Comparison of ENCODE assay signal across 8 mouse cellular contexts in genomic region chr11:116490232-116491107, GRCm38 (mm10). TPM values are rescaled to one million over a fixed set of nuclear protein-coding genes. Genes with fewer than 3 reads are reported as not detected.
DNase-seq lines count a peak whose midpoint lies in the region; ATAC-seq and TF ChIP-seq lines count a peak whose summit lies in the region.

No protein-coding gene starts in this region.

- H3K4me2 ChIP-seq in forebrain, embryonic 12.5 days, result peak overlapping the region; percentile 75
- H3K4me2 ChIP-seq in heart, postnatal 0 days (ENCODE audit: low read depth, low read length), result peak overlapping the region; percentile 94
- H3K4me2 ChIP-seq in liver, embryonic 15.5 days, result peak overlapping the region; percentile 99
- peak overlapping the region; percentile 60 for H3K4me2 ChIP-seq in neural tube, embryonic 11.5 days (ENCODE audit: low read depth)
- H3K4me2 ChIP-seq in stomach, embryonic 16.5 days (ENCODE audit: low read depth, low read length), result peak overlapping the region; percentile 65

- H3K27ac ChIP-seq in ES-Bruce4 (ENCODE audit: insufficient read depth, low read length), result peak overlapping the region; percentile 58
- peak overlapping the region; percentile 95 for H3K27ac ChIP-seq in forebrain, embryonic 12.5 days
- peak overlapping the region; percentile 90 for H3K27ac ChIP-seq in heart, postnatal 0 days (ENCODE audit: low read depth)
- H3K27ac ChIP-seq in liver, embryonic 15.5 days (replicated peaks), result peak overlapping the region; percentile 83
- peak overlapping the region; percentile 89 for H3K27ac ChIP-seq in neural tube, embryonic 11.5 days (ENCODE audit: low read depth, low read length)
- peak overlapping the region; percentile 95 for H3K27ac ChIP-seq in stomach, embryonic 16.5 days (ENCODE audit: low read length)

- H3K4me1 ChIP-seq in ES-Bruce4 (ENCODE audit: control insufficient read depth, insufficient read depth, low read length), result no peaks in the 10 kb centered on the region
- H3K4me1 ChIP-seq in forebrain, embryonic 12.5 days, result peaks cover 19% of the 10 kb centered on the region
- H3K4me1 ChIP-seq in heart, postnatal 0 days (ENCODE audit: control insufficient read depth, insufficient read depth), result 0 out of 2 replicates have a peak, but pooled peaks cover 7% of the 10 kb centered on the region
- peaks cover 36% of the 10 kb centered on the region for H3K4me1 ChIP-seq in liver, embryonic 15.5 days (replicated peaks)
- H3K4me1 ChIP-seq in neural tube, embryonic 11.5 days (ENCODE audit: control insufficient read depth, insufficient read depth, low read length), result peaks cover 7% of the 10 kb centered on the region
- H3K4me1 ChIP-seq in stomach, embryonic 16.5 days (ENCODE audit: control insufficient read depth, insufficient read depth, low read length), result peaks cover 26% of the 10 kb centered on the region

- peak; percentile 89 for DNase-seq in c-Kit-positive CD71-positive TER-119-positive erythroid progenitor cells, embryonic 14.5 days (ENCODE audit: low spot score)
- peak; percentile 85 for DNase-seq in heart, postnatal 0 days (ENCODE audit: low spot score)
- peak; percentile 90 to 93 for DNase-seq in kidney, postnatal 36 days
- DNase-seq in neural tube, embryonic 11.5 days (ENCODE audit: low spot score), result peak; percentile 94

- under 1% methylated on average over 57 of the region's 62 CpGs for WGBS in forebrain, embryonic 12.5 days
- WGBS in heart, postnatal 0 days, result under 1% methylated on average over 52 of the region's 62 CpGs
- under 1% methylated on average over 62 of the region's 62 CpGs for WGBS in liver, embryonic 15.5 days (ENCODE audit: insufficient replicate concordance)
- under 1% methylated on average over 59 of the region's 62 CpGs for WGBS in neural tube, embryonic 11.5 days
- WGBS in stomach, embryonic 16.5 days, result under 1% methylated on average over 62 of the region's 62 CpGs

- H3K27me3 ChIP-seq in ES-Bruce4 (ENCODE audit: control insufficient read depth, insufficient read depth, low read length, poor library complexity, severe bottlenecking), result no peaks in the 10 kb centered on the region
- H3K27me3 ChIP-seq in forebrain, embryonic 12.5 days, result 0 out of 2 replicates have a peak, but pooled peaks cover 4% of the 10 kb centered on the region
- H3K27me3 ChIP-seq in heart, postnatal 0 days (ENCODE audit: control insufficient read depth, insufficient read depth, low read length), result no peaks in the 10 kb centered on the region
- H3K27me3 ChIP-seq in liver, embryonic 15.5 days, result no peaks in the 10 kb centered on the region
- no peaks in the 10 kb centered on the region for H3K27me3 ChIP-seq in neural tube, embryonic 11.5 days (ENCODE audit: control insufficient read depth, insufficient read depth, low read length)
- H3K27me3 ChIP-seq in stomach, embryonic 16.5 days (ENCODE audit: control insufficient read depth, insufficient read depth, low read length), result no peaks in the 10 kb centered on the region

- H3K9me3 ChIP-seq in ES-Bruce4 (replicated peaks; ENCODE audit: control insufficient read depth, insufficient read depth, low read length, poor library complexity, severe bottlenecking), result no peaks in the 10 kb centered on the region
- no peaks in the 10 kb centered on the region for H3K9me3 ChIP-seq in forebrain, embryonic 12.5 days
- H3K9me3 ChIP-seq in heart, postnatal 0 days (replicated peaks; ENCODE audit: control insufficient read depth, low read length), result no peaks in the 10 kb centered on the region
- H3K9me3 ChIP-seq in liver, embryonic 15.5 days (replicated peaks), result no peaks in the 10 kb centered on the region
- H3K9me3 ChIP-seq in neural tube, embryonic 11.5 days (ENCODE audit: control insufficient read depth, low read length), result no peaks in the 10 kb centered on the region
- no peaks in the 10 kb centered on the region for H3K9me3 ChIP-seq in stomach, embryonic 16.5 days (replicated peaks; ENCODE audit: control insufficient read depth, low read length)

- peak overlapping the region; percentile 72 for H3K4me3 ChIP-seq in ES-Bruce4 (ENCODE audit: low read depth, low read length)
- peak overlapping the region; percentile 99 for H3K4me3 ChIP-seq in forebrain, embryonic 12.5 days (replicated peaks)
- H3K4me3 ChIP-seq in heart, postnatal 0 days (ENCODE audit: low read depth, low read length), result peak overlapping the region; percentile 98
- peak overlapping the region; percentile 94 for H3K4me3 ChIP-seq in liver, embryonic 15.5 days (replicated peaks)
- H3K4me3 ChIP-seq in neural tube, embryonic 11.5 days (ENCODE audit: low read depth, low read length), result peak overlapping the region; percentile 97
- H3K4me3 ChIP-seq in stomach, embryonic 16.5 days (replicated peaks; ENCODE audit: low read length), result peak overlapping the region; percentile 85

- peak; percentile 72 for TF ChIP-seq POLR2A in ES-Bruce4 (IDR thresholded peaks at IDR 0.05; ENCODE audit: insufficient read depth, low read length)

- peak overlapping the region; percentile 83 for H3K9ac ChIP-seq in ES-Bruce4 (ENCODE audit: low read depth, poor library complexity, severe bottlenecking)
- H3K9ac ChIP-seq in forebrain, embryonic 12.5 days, result peak overlapping the region; percentile 96
- H3K9ac ChIP-seq in heart, postnatal 0 days (replicated peaks; ENCODE audit: low read depth, low read length), result peak overlapping the region; percentile 95
- H3K9ac ChIP-seq in liver, embryonic 15.5 days, result peak overlapping the region; percentile 91
- H3K9ac ChIP-seq in neural tube, embryonic 11.5 days (ENCODE audit: low read length), result peak overlapping the region; percentile 99
- H3K9ac ChIP-seq in stomach, embryonic 16.5 days (ENCODE audit: low read length), result peak overlapping the region; percentile 95

- TF ChIP-seq EP300 in ES-Bruce4 (IDR thresholded peaks at IDR 0.05; ENCODE audit: insufficient read depth, low read depth, low read length), result no peak
- no peak for TF ChIP-seq EP300 in heart, postnatal 0 days (IDR thresholded peaks at IDR 0.05; ENCODE audit: low read depth)

- ATAC-seq in forebrain, embryonic 12.5 days (ENCODE audit: low FRiP score), result peak; percentile 94
- peak; percentile 85 for ATAC-seq in heart, postnatal 0 days (ENCODE audit: insufficient read depth, low read depth)
- ATAC-seq in liver, embryonic 15.5 days (ENCODE audit: insufficient read depth), result peak; percentile 90
- peak; percentile 88 for ATAC-seq in neural tube, embryonic 11.5 days (ENCODE audit: insufficient read depth, low FRiP score, low TSS enrichment)
- ATAC-seq in stomach, embryonic 16.5 days (ENCODE audit: insufficient read depth, low FRiP score), result peak; percentile 85

- peaks cover 8% of the 10 kb centered on the region for H3K36me3 ChIP-seq in ES-Bruce4 (ENCODE audit: control insufficient read depth, insufficient read depth, low read length, poor library complexity, severe bottlenecking)
- peaks cover 24% of the 10 kb centered on the region for H3K36me3 ChIP-seq in forebrain, embryonic 12.5 days (replicated peaks)
- H3K36me3 ChIP-seq in heart, postnatal 0 days (replicated peaks; ENCODE audit: control insufficient read depth, insufficient read depth, low read length), result peaks cover 21% of the 10 kb centered on the region
- peaks cover 23% of the 10 kb centered on the region for H3K36me3 ChIP-seq in liver, embryonic 15.5 days (replicated peaks)
- H3K36me3 ChIP-seq in neural tube, embryonic 11.5 days (ENCODE audit: control insufficient read depth, insufficient read depth, low read length), result peaks cover 2% of the 10 kb centered on the region
- H3K36me3 ChIP-seq in stomach, embryonic 16.5 days (ENCODE audit: control insufficient read depth, insufficient read depth, low read length), result peaks cover 10% of the 10 kb centered on the region; the same call in 1 of the 2 replicates

- no peak for TF ChIP-seq CTCF in ES-Bruce4 (IDR thresholded peaks at IDR 0.05; ENCODE audit: low read depth, low read length)
- TF ChIP-seq CTCF in heart, postnatal 0 days (IDR thresholded peaks at IDR 0.05; ENCODE audit: low read depth), result no peak

RNA-seq across cellular contexts. Expression of gene Prpsap1, which starts 3.5 kb away (rescaled TPM):
- polyA plus RNA-seq in ES-Bruce4 (2011; ENCODE audit: insufficient read depth, insufficient read length, low read depth, missing spikeins), result 116 and 120 TPM in 2 replicates
- polyA plus RNA-seq in forebrain, embryonic 12.5 days (2016; fragmentation: Nextera tagmentation; extraction: Ambion mirVana), result 174 and 176 TPM in 2 replicates
- total RNA-seq in heart, postnatal 0 days (2014; rRNA removed; ENCODE audit: low replicate concordance), result 43.3 and 46.6 TPM in 2 replicates
- polyA plus RNA-seq in heart, postnatal 0 days (2015; fragmentation: Nextera tagmentation; extraction: Ambion mirVana), result 59.2 and 62.2 TPM in 2 replicates
- polyA plus RNA-seq in liver, embryonic 15.5 days (2015; fragmentation: Nextera tagmentation; extraction: Ambion mirVana), result 45.1 and 49.0 TPM in 2 replicates
- 212 and 222 TPM in 2 replicates for polyA plus RNA-seq in neural tube, embryonic 11.5 days (2014; fragmentation: Nextera tagmentation; extraction: Ambion mirVana)
- polyA plus RNA-seq in stomach, embryonic 16.5 days (2015; fragmentation: Nextera tagmentation; extraction: Ambion mirVana), result 190 and 195 TPM in 2 replicates

RNA-seq across cellular contexts. Expression of gene Qrich2, which starts 24.4 kb away (rescaled TPM):
- polyA plus RNA-seq in ES-Bruce4 (2011; ENCODE audit: insufficient read depth, insufficient read length, low read depth, missing spikeins), result 0.58 and 1.3 TPM in 2 replicates
- not detected in 2 replicates for polyA plus RNA-seq in forebrain, embryonic 12.5 days (2016; fragmentation: Nextera tagmentation; extraction: Ambion mirVana)
- 0.23 TPM in 1 of 2 replicates, not detected in the other for total RNA-seq in heart, postnatal 0 days (2014; rRNA removed; ENCODE audit: low replicate concordance)
- polyA plus RNA-seq in heart, postnatal 0 days (2015; fragmentation: Nextera tagmentation; extraction: Ambion mirVana), result not detected in 2 replicates
- polyA plus RNA-seq in liver, embryonic 15.5 days (2015; fragmentation: Nextera tagmentation; extraction: Ambion mirVana), result not detected in 2 replicates
- polyA plus RNA-seq in neural tube, embryonic 11.5 days (2014; fragmentation: Nextera tagmentation; extraction: Ambion mirVana), result 0.40 TPM in 1 of 2 replicates, not detected in the other
- 0.20 and 0.53 TPM in 2 replicates for polyA plus RNA-seq in stomach, embryonic 16.5 days (2015; fragmentation: Nextera tagmentation; extraction: Ambion mirVana)

RNA-seq across cellular contexts. Expression of gene Sphk1, which starts 40.3 kb away (rescaled TPM):
- 0.64 and 0.88 TPM in 2 replicates for polyA plus RNA-seq in ES-Bruce4 (2011; ENCODE audit: insufficient read depth, insufficient read length, low read depth, missing spikeins)
- polyA plus RNA-seq in forebrain, embryonic 12.5 days (2016; fragmentation: Nextera tagmentation; extraction: Ambion mirVana), result 2.0 and 3.3 TPM in 2 replicates
- total RNA-seq in heart, postnatal 0 days (2014; rRNA removed; ENCODE audit: low replicate concordance), result 1.9 and 3.1 TPM in 2 replicates
- 2.0 TPM in 2 replicates for polyA plus RNA-seq in heart, postnatal 0 days (2015; fragmentation: Nextera tagmentation; extraction: Ambion mirVana)
- polyA plus RNA-seq in liver, embryonic 15.5 days (2015; fragmentation: Nextera tagmentation; extraction: Ambion mirVana), result 28.8 and 32.7 TPM in 2 replicates
- 9.9 and 10.9 TPM in 2 replicates for polyA plus RNA-seq in neural tube, embryonic 11.5 days (2014; fragmentation: Nextera tagmentation; extraction: Ambion mirVana)
- 12.4 and 15.3 TPM in 2 replicates for polyA plus RNA-seq in stomach, embryonic 16.5 days (2015; fragmentation: Nextera tagmentation; extraction: Ambion mirVana)

RNA-seq across cellular contexts. Expression of gene Ubald2, which starts 56.6 kb away (rescaled TPM):
- polyA plus RNA-seq in ES-Bruce4 (2011; ENCODE audit: insufficient read depth, insufficient read length, low read depth, missing spikeins), result 443 and 531 TPM in 2 replicates
- polyA plus RNA-seq in forebrain, embryonic 12.5 days (2016; fragmentation: Nextera tagmentation; extraction: Ambion mirVana), result 50.9 and 59.6 TPM in 2 replicates
- 48.3 and 161 TPM in 2 replicates for total RNA-seq in heart, postnatal 0 days (2014; rRNA removed; ENCODE audit: low replicate concordance)
- polyA plus RNA-seq in heart, postnatal 0 days (2015; fragmentation: Nextera tagmentation; extraction: Ambion mirVana), result 32.3 and 41.9 TPM in 2 replicates
- polyA plus RNA-seq in liver, embryonic 15.5 days (2015; fragmentation: Nextera tagmentation; extraction: Ambion mirVana), result 33.1 and 33.9 TPM in 2 replicates
- polyA plus RNA-seq in neural tube, embryonic 11.5 days (2014; fragmentation: Nextera tagmentation; extraction: Ambion mirVana), result 90.3 and 92.4 TPM in 2 replicates
- 30.2 and 34.8 TPM in 2 replicates for polyA plus RNA-seq in stomach, embryonic 16.5 days (2015; fragmentation: Nextera tagmentation; extraction: Ambion mirVana)

Comparison
In these comparisons a context has a peak if more than half of its experiments do, and no peak if none do; other contexts are left out.
1. Peak in every context shown above with its lines: DNase-seq, ATAC-seq, H3K4me3 ChIP-seq and H3K27ac ChIP-seq.